Mouse (Mus musculus) MEL (cell line): Measurements from ENCODE around the gene Cdc40. TPM values are rescaled to one million over a fixed set of nuclear protein-coding genes. Genes with fewer than 3 reads are reported as not detected.

Experiments
- DNase-seq: peaks from one replicate; pipeline ENCODE4 v3.0.0; 2011; ENCODE audit warnings: low read depth, low spot score
- H3K27ac ChIP-seq: 2 replicates; pipeline ENCODE4 v1.5.1; 2012; ENCODE audit warnings: low read depth, mild to moderate bottlenecking, control low read depth, low read length, moderate library complexity; ENCODE audit not compliant: control insufficient read depth
- H3K27me3 ChIP-seq, 2 experiments: fragments of 150-350 bp in 1 of 2; sonication (generic) in 1 of 2; 2 replicates each; pipeline ENCODE4 v1.6.1; 2012; ENCODE audit warnings: low read length in 2 of 2, mild to moderate bottlenecking in 2 of 2, improper control_type of control experiment in 1 of 2, moderate library complexity in 1 of 2; ENCODE audit not compliant: insufficient read depth in 2 of 2, control insufficient read depth in 1 of 2
- H3K36me3 ChIP-seq, 2 experiments: 2 replicates each; pipeline ENCODE4 v1.6.1; 2012 to 2014; ENCODE audit warnings: low read length in 2 of 2, improper control_type of control experiment in 1 of 2, inconsistent platforms in 1 of 2, mild to moderate bottlenecking in 1 of 2; ENCODE audit not compliant: insufficient read depth in 2 of 2, control insufficient read depth in 1 of 2
- H3K4me1 ChIP-seq, 2 experiments: fragments of 150-350 bp in 1 of 2; sonication (generic) in 1 of 2; 2 replicates each; pipeline ENCODE4 v1.6.1; 2012; ENCODE audit warnings: low read length in 2 of 2, improper control_type of control experiment in 1 of 2, mild to moderate bottlenecking in 1 of 2; ENCODE audit not compliant: insufficient read depth in 2 of 2, control insufficient read depth in 1 of 2
- H3K4me3 ChIP-seq, 2 experiments: fragments of 150-350 bp in 1 of 2; sonication (generic) in 1 of 2; 2 replicates each; pipeline ENCODE4 v1.5.1; 2012; ENCODE audit warnings: low read depth in 2 of 2, low read length in 2 of 2, mild to moderate bottlenecking in 2 of 2, moderate library complexity in 2 of 2, control low read depth in 1 of 2, improper control_type of control experiment in 1 of 2; ENCODE audit not compliant: control insufficient read depth in 1 of 2, insufficient read depth in 1 of 2
- H3K79me2 ChIP-seq: 2 replicates; pipeline ENCODE4 v1.6.1; 2012; ENCODE audit warnings: mild to moderate bottlenecking, low read length, moderate library complexity; ENCODE audit not compliant: control insufficient read depth, poor library complexity, insufficient read depth
- H3K9ac ChIP-seq: 2 replicates; pipeline ENCODE4 v1.6.1; 2012; ENCODE audit warnings: low read depth, mild to moderate bottlenecking, control low read depth, low read length, moderate library complexity; ENCODE audit not compliant: control insufficient read depth, poor library complexity, severe bottlenecking
- H3K9me3 ChIP-seq: fragments of 150-350 bp; sonication (generic); replicated peaks from 2 replicates; pipeline ENCODE4 v1.6.1; 2012; ENCODE audit warnings: mild to moderate bottlenecking, low read length, improper control_type of control experiment, moderate library complexity; ENCODE audit not compliant: insufficient read depth
- BHLHE40 ChIP-seq: IDR thresholded peaks from 2 replicates; pipeline ENCODE4 v1.6.1; 2012; ENCODE audit warnings: low read depth, mild to moderate bottlenecking, inconsistent platforms, low read length, improper control_type of control experiment, borderline replicate concordance
- CHD1 ChIP-seq: IDR thresholded peaks from 2 replicates; pipeline ENCODE4 v1.6.1; 2012; ENCODE audit warnings: low read depth, mild to moderate bottlenecking, inconsistent platforms, low read length, improper control_type of control experiment
- CHD2 ChIP-seq: IDR thresholded peaks from 2 replicates; pipeline ENCODE4 v1.6.1; 2011; ENCODE audit warnings: low read length, improper control_type of control experiment
- CTCF ChIP-seq, 3 experiments: IDR thresholded peaks in 2 of 3; conservative IDR thresholded peaks in 1 of 3; 2 replicates each; pipeline ENCODE4 v1.5.1; 2011 to 2012; ENCODE audit warnings: low read length in 3 of 3, low read depth in 2 of 3, mild to moderate bottlenecking in 2 of 3, improper control_type of control experiment in 1 of 3, inconsistent platforms in 1 of 3, mixed read lengths in 1 of 3, moderate library complexity in 1 of 3; ENCODE audit not compliant: control insufficient read depth in 1 of 3, insufficient read depth in 1 of 3, poor library complexity in 1 of 3, severe bottlenecking in 1 of 3
- ELF1 ChIP-seq: IDR thresholded peaks from 2 replicates; pipeline ENCODE4 v1.6.1; 2014; ENCODE audit warnings: low read depth, mild to moderate bottlenecking, inconsistent platforms, low read length, improper control_type of control experiment, moderate library complexity
- GATA1 ChIP-seq: IDR thresholded peaks from 2 replicates; pipeline ENCODE4 v1.6.1; 2011; ENCODE audit warnings: low read depth, low read length, improper control_type of control experiment
- HCFC1 ChIP-seq: IDR thresholded peaks from 2 replicates; pipeline ENCODE4 v1.6.1; 2012; ENCODE audit warnings: low read depth, mild to moderate bottlenecking, inconsistent platforms, low read length, improper control_type of control experiment, moderate library complexity
- KAT2A ChIP-seq: conservative IDR thresholded peaks from 2 replicates; pipeline ENCODE4 v1.6.1; 2012; ENCODE audit warnings: low read depth, low read length, improper control_type of control experiment, inconsistent platforms
- MAFK ChIP-seq: IDR thresholded peaks from 2 replicates; pipeline ENCODE4 v1.6.1; 2011; ENCODE audit warnings: low read depth, mild to moderate bottlenecking, low read length, improper control_type of control experiment, borderline replicate concordance
- MXI1 ChIP-seq: IDR thresholded peaks from 2 replicates; pipeline ENCODE4 v1.6.1; 2011; ENCODE audit warnings: mild to moderate bottlenecking, low read depth, low read length, improper control_type of control experiment
- MYB ChIP-seq: IDR thresholded peaks from 2 replicates; pipeline ENCODE4 v1.6.1; 2011; ENCODE audit warnings: mild to moderate bottlenecking, low read depth, low read length, improper control_type of control experiment
- MYC ChIP-seq: IDR thresholded peaks from 2 replicates; pipeline ENCODE4 v1.6.1; 2011; ENCODE audit warnings: low read depth, mild to moderate bottlenecking, low read length, improper control_type of control experiment, moderate library complexity
- NRF1 ChIP-seq: IDR thresholded peaks from 2 replicates; pipeline ENCODE4 v1.6.1; 2014; ENCODE audit warnings: low read depth, mild to moderate bottlenecking, inconsistent platforms, low read length, improper control_type of control experiment, moderate library complexity; ENCODE audit not compliant: poor library complexity, insufficient read depth, severe bottlenecking
- POLR2AphosphoS5 ChIP-seq: IDR thresholded peaks from 2 replicates; pipeline ENCODE4 v1.6.1; 2012; ENCODE audit warnings: low read depth, borderline replicate concordance, mild to moderate bottlenecking, inconsistent platforms, low read length, moderate library complexity, mixed read lengths
- SIN3A ChIP-seq: IDR thresholded peaks from 2 replicates; pipeline ENCODE4 v1.6.1; 2012; ENCODE audit warnings: low read length, improper control_type of control experiment, inconsistent platforms
- SMC3 ChIP-seq: IDR thresholded peaks from 2 replicates; pipeline ENCODE4 v1.6.1; 2011; ENCODE audit warnings: low read depth, low read length, improper control_type of control experiment
- TAL1 ChIP-seq: IDR thresholded peaks from 2 replicates; pipeline ENCODE4 v1.6.1; 2012; ENCODE audit warnings: mild to moderate bottlenecking, inconsistent platforms, low read length, moderate library complexity, mixed read lengths
- TBP ChIP-seq: IDR thresholded peaks from 2 replicates; pipeline ENCODE4 v1.8.0; 2011; ENCODE audit warnings: low read depth, low read length, improper control_type of control experiment
- TCF12 ChIP-seq: IDR thresholded peaks from 2 replicates; pipeline ENCODE4 v1.6.1; 2014; ENCODE audit warnings: low read depth, mild to moderate bottlenecking, inconsistent platforms, low read length, improper control_type of control experiment, moderate library complexity
- ZMIZ1 ChIP-seq: IDR thresholded peaks from 2 replicates; pipeline ENCODE4 v1.6.1; 2012; ENCODE audit warnings: low read depth, mild to moderate bottlenecking, inconsistent platforms, low read length, improper control_type of control experiment, moderate library complexity
- ZNF384 ChIP-seq: IDR thresholded peaks from 2 replicates; pipeline ENCODE4 v1.6.1; 2012; ENCODE audit warnings: low read depth, mild to moderate bottlenecking, inconsistent platforms, low read length, improper control_type of control experiment
- polyA plus RNA-seq, 2 experiments: library from polyadenylated mRNA; stranded (reverse) in 1 of 2; unstranded in 1 of 2; fragments of >175 nt in 1 of 2; fragments of >200 nt in 1 of 2; gene quantifications; 2 replicates each; pipeline versions ENCODE4 v1.2.1 to v1.2.4; 2012; ENCODE audit warnings: low replicate concordance in 2 of 2, low read depth in 1 of 2; ENCODE audit not compliant: insufficient read length in 2 of 2, insufficient read depth in 1 of 2, missing spikeins in 1 of 2
- total RNA-seq: library from RNA; depleted of rRNA; stranded (reverse); fragments of 300-350 nt; gene quantifications from 2 replicates; pipeline ENCODE4 v1.2.3, GENCODE M21; 2012

The Cdc40 gene
- total and polyA plus RNA-seq, 3 experiments, result 11.9 to 68.5 (median 35.5) TPM

DNA sequence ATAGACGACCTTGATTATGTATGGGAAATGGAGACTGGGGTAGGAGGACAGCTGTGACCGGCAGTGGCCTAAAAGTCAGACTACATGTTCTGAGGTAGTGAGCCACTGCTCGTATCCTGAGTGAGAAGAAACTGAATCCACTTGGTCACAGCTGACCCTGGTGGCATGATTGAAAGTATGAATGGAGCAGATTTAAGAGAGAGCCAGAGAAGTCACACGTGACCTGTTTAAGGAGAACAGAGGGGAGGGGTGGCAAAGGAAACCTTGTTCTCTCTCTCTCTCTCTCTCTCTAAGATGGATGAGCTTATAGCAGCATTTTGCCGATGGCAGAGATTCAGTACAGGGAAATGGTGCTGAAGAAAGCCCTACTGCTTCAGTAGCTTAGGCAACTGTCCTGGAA, 13.5 kb upstream of the Cdc40 start:
- Histone ChIP-seq H3K27me3 (no peaks in the 10 kb centered on the region), H3K27ac (no peak overlapping the region), H3K9ac (no peak overlapping the region), H3K9me3 (no peaks in the 10 kb centered on the region), H3K79me2 (no peaks in the 10 kb centered on the region), H3K4me3 (no peak overlapping the region), H3K4me1 (no peaks in the 10 kb centered on the region), H3K36me3 (peaks cover 0 to 2% of the 10 kb centered on the region in 2 experiments; a peak in 1 of 4 replicates)
- TF ChIP-seq MYC (no peak), BHLHE40 (no peak), ZMIZ1 (no peak), SIN3A (no peak), NRF1 (no peak), ELF1 (no peak), TBP (no peak), POLR2AphosphoS5 (no peak), TCF12 (no peak), CHD1 (no peak), TAL1 (no peak), MXI1 (no peak), GATA1 (no peak), CHD2 (no peak), ZNF384 (no peak)
- DNase-seq, result no peak

DNA sequence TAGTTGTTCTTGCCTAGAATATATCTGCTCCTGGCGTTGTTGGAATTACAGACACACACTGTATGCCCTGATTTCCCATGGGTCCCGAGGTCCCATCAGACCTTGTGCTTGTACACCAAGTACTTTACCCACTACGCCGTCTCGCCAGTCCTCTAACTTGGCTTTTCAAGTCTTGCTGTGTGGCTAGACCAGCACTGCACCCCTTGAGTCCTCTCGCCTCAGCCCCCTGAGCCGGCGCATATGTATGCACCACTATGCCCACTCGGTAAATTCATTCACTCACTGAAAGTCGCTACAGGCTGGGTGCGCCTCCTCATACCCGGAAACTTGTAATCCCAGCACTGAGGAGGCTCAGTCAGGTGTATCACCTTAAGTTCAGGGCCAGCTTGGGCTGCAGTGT, 12.7 kb upstream of the Cdc40 start:
- H3K27me3 ChIP-seq, result no peaks in the 10 kb centered on the region
- H3K4me3 ChIP-seq, result no peak overlapping the region
- no peak for TF ChIP-seq MAFK
- TF ChIP-seq SMC3, result no peak
- TF ChIP-seq TCF12, result no peak
- TF ChIP-seq BHLHE40, result no peak
- no peak for TF ChIP-seq KAT2A
- TF ChIP-seq CHD2, result no peak
- no peak for TF ChIP-seq CTCF (IDR thresholded peaks at IDR 0.05 in 2 of 3, conservative IDR thresholded peaks at IDR 0.05 in 1 of 3; ENCODE audit: control insufficient read depth in 1 of 3, insufficient read depth in 1 of 3, low read depth in 2 of 3, low read length in 3 of 3, poor library complexity in 1 of 3, severe bottlenecking in 1 of 3)
- no peak for TF ChIP-seq SIN3A
- no peak for TF ChIP-seq ELF1
- TF ChIP-seq HCFC1, result no peak
- TF ChIP-seq MYB, result no peak
- peaks cover 0 to 2% of the 10 kb centered on the region in 2 experiments; a peak in 1 of 4 replicates for H3K36me3 ChIP-seq
- no peaks in the 10 kb centered on the region for H3K9me3 ChIP-seq
- no peak for DNase-seq
- H3K9ac ChIP-seq, result no peak overlapping the region
- no peaks in the 10 kb centered on the region for H3K79me2 ChIP-seq
- H3K4me1 ChIP-seq, result no peaks in the 10 kb centered on the region
- no peak overlapping the region for H3K27ac ChIP-seq
